Mouse (Mus musculus): ENCODE measurements around the gene Spata5.

DNA sequence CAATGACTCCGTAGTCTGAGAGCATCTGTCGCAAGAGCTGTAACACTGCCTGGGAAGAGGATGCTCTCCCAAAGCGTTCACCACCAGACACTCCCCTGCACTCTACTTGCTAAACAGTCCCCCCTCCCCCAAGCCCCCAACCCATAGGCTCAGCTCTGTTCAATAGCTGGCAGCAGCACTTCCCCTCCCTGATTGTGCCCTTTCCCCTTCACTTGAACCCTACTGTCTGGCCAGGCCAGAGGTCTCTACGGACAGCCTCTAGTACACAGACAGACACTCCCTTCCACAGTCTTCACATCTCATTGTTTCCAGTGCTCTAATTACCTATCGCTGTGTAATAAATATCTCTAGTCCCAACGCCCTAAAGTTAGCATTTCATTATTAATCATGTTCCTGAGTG lies 41.8 kb upstream of the Spata5 start:
- TF ChIP-seq CTCF (IDR thresholded peaks at IDR 0.05), result no peak
- no peak for TF ChIP-seq EP300 (IDR thresholded peaks at IDR 0.05)

Measured in lung, postnatal 0 days (tissue).